Mouse (Mus musculus): ENCODE measurements around the gene Skint10.

GRCm38 (mm10) chr4:112774766-112775165, at the start of gene Skint10:
- no peak for TF ChIP-seq CTCF (IDR thresholded peaks at IDR 0.05)
- TF ChIP-seq EP300 (IDR thresholded peaks at IDR 0.05) = no peak

Data from lung, postnatal 0 days (tissue).